Mouse (Mus musculus) hindbrain, embryonic 15.5 days (tissue): ENCODE measurements around the gene Hcfc1. TPM values are rescaled to one million over a fixed set of nuclear protein-coding genes. Genes with fewer than 3 reads are reported as not detected.

Experiments
- ATAC-seq: fragments of 200-750 bp; cut with Nextera tagmentation; 2 replicates; pipeline ENCODE4 v1.8.0; 2017; ENCODE audit warnings: low read depth, moderate number of reproducible peaks, moderate TSS enrichment; ENCODE audit not compliant: low FRiP score
- H3K27ac ChIP-seq: fragments of 300-500 bp; sonication (generic); replicated peaks from 2 replicates; pipeline ENCODE4 v1.5.1; 2015; ENCODE audit warnings: mild to moderate bottlenecking, inconsistent platforms
- H3K27me3 ChIP-seq: fragments of 300-500 bp; sonication (generic); 2 replicates; pipeline ENCODE4 v1.6.1; 2015; ENCODE audit warnings: control low read depth, inconsistent platforms
- H3K36me3 ChIP-seq: fragments of 300-500 bp; sonication (generic); 2 replicates; pipeline ENCODE4 v1.6.1; 2015; ENCODE audit warnings: control low read depth, inconsistent platforms
- H3K4me1 ChIP-seq: fragments of 300-500 bp; sonication (generic); replicated peaks from 2 replicates; pipeline ENCODE4 v1.6.1; 2015; ENCODE audit warnings: control low read depth, inconsistent platforms
- H3K4me2 ChIP-seq: fragments of 300-500 bp; sonication (generic); 2 replicates; pipeline ENCODE4 v1.6.1; 2015; ENCODE audit warnings: moderate library complexity, mild to moderate bottlenecking, inconsistent platforms
- H3K4me3 ChIP-seq: fragments of 300-500 bp; sonication (generic); 2 replicates; pipeline ENCODE4 v1.5.1; 2015; ENCODE audit warnings: mild to moderate bottlenecking, inconsistent platforms
- H3K9ac ChIP-seq: fragments of 300-500 bp; sonication (generic); 2 replicates; pipeline ENCODE4 v1.6.1; 2015; ENCODE audit warnings: inconsistent platforms
- H3K9me3 ChIP-seq: fragments of 300-500 bp; sonication (generic); 2 replicates; pipeline ENCODE4 v1.6.1; 2016; ENCODE audit warnings: control low read depth, inconsistent platforms
- WGBS: fragments of 180-500 bp; shearing (Covaris S2); methylation state at CpG from one replicate; pipeline ENCODE4 v1.1.7; 2015; 5-methylcytosine and 5-hydroxymethylcytosine counted together
- polyA plus RNA-seq: library from polyadenylated mRNA; unstranded; fragments of >200 nt; fragmentation: Nextera tagmentation; extraction: Ambion mirVana; gene quantifications from 2 replicates; pipeline ENCODE4 v1.2.1, GENCODE M21; 2015

Gene Hcfc1
- polyA plus RNA-seq, 1 experiment from 2014 or later: 46.4 TPM

- Histone ChIP-seq H3K27me3 (no peaks in the 10 kb centered on the region), H3K36me3 (no peaks in the 10 kb centered on the region), H3K4me3 (no peak overlapping the region), H3K4me1 (0 out of 2 replicates have a peak, but pooled peaks cover 2% of the 10 kb centered on the region), H3K27ac (no peak overlapping the region), H3K4me2 (no peak overlapping the region), H3K9me3 (no peaks in the 10 kb centered on the region), H3K9ac (no peak overlapping the region)
- ATAC-seq: no peak
- 100% methylated on average over 1 of the region's 1 CpGs for WGBS
These were observed 56.1 kb downstream of the Hcfc1 start for GRCm38 (mm10) chrX:73910049-73910448.

GRCm38 (mm10) chrX:73897959-73898358, 68.2 kb downstream of the Hcfc1 start:
- WGBS: 73% methylated on average over 3 of the region's 3 CpGs
- Histone ChIP-seq H3K36me3 (no peaks in the 10 kb centered on the region), H3K4me1 (no peaks in the 10 kb centered on the region), H3K9me3 (no peaks in the 10 kb centered on the region), H3K27me3 (no peaks in the 10 kb centered on the region), H3K4me3 (no peak overlapping the region), H3K9ac (no peak overlapping the region), H3K27ac (no peak overlapping the region), H3K4me2 (no peak overlapping the region)
- ATAC-seq: no peak

GRCm38 (mm10) chrX:73895719-73896118, 70.4 kb downstream of the Hcfc1 start, which contains the start of gene L1cam:
Gene L1cam (minus strand): TSS chrX:73896105.
- Histone ChIP-seq H3K27ac (no peak within 1 kb of the TSS), H3K9me3 (no peaks in the 10 kb centered on the region), H3K9ac (no peak within 1 kb of the TSS), H3K27me3 (no peaks in the 10 kb centered on the region), H3K4me3 (no peak within 1 kb of the TSS), H3K4me2 (no peak within 1 kb of the TSS), H3K4me1 (no peaks in the 10 kb centered on the region), H3K36me3 (no peaks in the 10 kb centered on the region)
- ATAC-seq: no peak
- 22% methylated on average over 2 of the region's 2 CpGs for WGBS

GRCm38 (mm10) chrX:73892833-73893232, 73.3 kb downstream of the Hcfc1 start:
- no peak overlapping the region for H3K27ac ChIP-seq
- no peaks in the 10 kb centered on the region for H3K36me3 ChIP-seq
- no peak for ATAC-seq
- H3K4me2 ChIP-seq: no peak overlapping the region
- H3K4me1 ChIP-seq: no peaks in the 10 kb centered on the region
- no peaks in the 10 kb centered on the region for H3K27me3 ChIP-seq
- 95% methylated on average over 14 of the region's 14 CpGs for WGBS
- H3K9ac ChIP-seq: no peak overlapping the region
- H3K4me3 ChIP-seq: no peak overlapping the region
- no peaks in the 10 kb centered on the region for H3K9me3 ChIP-seq

Other genes starting within 250 kb of the Hcfc1 start
- gene Abcd1, start 249.8 kb downstream of the Hcfc1 start, polyA plus RNA-seq: 12.9 and 13.9 TPM in 2 replicates
- gene Plxnb3, start 209.3 kb downstream of the Hcfc1 start, polyA plus RNA-seq: 0.79 and 1.1 TPM in 2 replicates
- 1.4 and 1.9 TPM in 2 replicates for gene Srpk3, start 192.0 kb downstream of the Hcfc1 start, polyA plus RNA-seq
- gene Idh3g, start 179.5 kb downstream of the Hcfc1 start, polyA plus RNA-seq: 252 and 268 TPM in 2 replicates
- 143 and 154 TPM in 2 replicates for gene Ssr4, start 179.3 kb downstream of the Hcfc1 start, polyA plus RNA-seq
- gene Pdzd4, start 141.4 kb downstream of the Hcfc1 start, polyA plus RNA-seq: 4.5 and 4.7 TPM in 2 replicates
- gene Avpr2, start 74.3 kb downstream of the Hcfc1 start, polyA plus RNA-seq: 0.17 and 0.18 TPM in 2 replicates
- 85.5 and 126 TPM in 2 replicates for gene L1cam, start 70.3 kb downstream of the Hcfc1 start, polyA plus RNA-seq
- gene Arhgap4, start 44.5 kb downstream of the Hcfc1 start, polyA plus RNA-seq: 3.5 and 3.6 TPM in 2 replicates
- gene Naa10, start 44.4 kb downstream of the Hcfc1 start, polyA plus RNA-seq: 93.3 and 98.4 TPM in 2 replicates
- 13.3 and 14.1 TPM in 2 replicates for gene Renbp, start 35.5 kb downstream of the Hcfc1 start, polyA plus RNA-seq
- gene Irak1, start 57.6 kb upstream of the Hcfc1 start, polyA plus RNA-seq: 44.0 and 45.9 TPM in 2 replicates
- gene Opn1mw, start 161.1 kb upstream of the Hcfc1 start, polyA plus RNA-seq: not detected in 2 replicates
- gene Mecp2, start 169.0 kb upstream of the Hcfc1 start, polyA plus RNA-seq: 12.8 and 13.6 TPM in 2 replicates
- not detected in 2 replicates for gene Tex28, start 201.5 kb upstream of the Hcfc1 start, polyA plus RNA-seq
- 0.05 and 0.07 TPM in 2 replicates for gene Tktl1, start 210.9 kb upstream of the Hcfc1 start, polyA plus RNA-seq